Mouse (Mus musculus) midbrain, embryonic 15.5 days (tissue): ENCODE measurements around the gene Tmem210. TPM values are rescaled to one million over a fixed set of nuclear protein-coding genes. Genes with fewer than 3 reads are reported as not detected.

Experiments
- ATAC-seq: fragments of 200-750 bp; cut with Nextera tagmentation; replicated peaks from 2 replicates; pipeline ENCODE4 v1.8.0; 2017; ENCODE audit warnings: moderate TSS enrichment
- H3K27ac ChIP-seq: fragments of 300-500 bp; sonication (generic); 2 replicates; pipeline ENCODE4 v1.5.1; 2015; ENCODE audit warnings: mild to moderate bottlenecking, inconsistent platforms
- H3K27me3 ChIP-seq: fragments of 300-500 bp; sonication (generic); replicated peaks from 2 replicates; pipeline ENCODE4 v1.6.1; 2015; ENCODE audit warnings: inconsistent platforms
- H3K36me3 ChIP-seq: fragments of 300-500 bp; sonication (generic); replicated peaks from 2 replicates; pipeline ENCODE4 v1.6.1; 2015; ENCODE audit warnings: inconsistent platforms
- H3K4me1 ChIP-seq: fragments of 300-500 bp; sonication (generic); 2 replicates; pipeline ENCODE4 v1.6.1; 2015; ENCODE audit warnings: inconsistent platforms
- H3K4me2 ChIP-seq: fragments of 300-500 bp; sonication (generic); 2 replicates; pipeline ENCODE4 v1.6.1; 2015; ENCODE audit warnings: inconsistent platforms, mild to moderate bottlenecking, moderate library complexity
- H3K4me3 ChIP-seq: fragments of 300-500 bp; sonication (generic); 2 replicates; pipeline ENCODE4 v1.5.1; 2015; ENCODE audit warnings: mild to moderate bottlenecking, inconsistent platforms
- H3K9ac ChIP-seq: fragments of 300-500 bp; sonication (generic); 2 replicates; pipeline ENCODE4 v1.6.1; 2015; ENCODE audit warnings: mild to moderate bottlenecking, inconsistent platforms
- H3K9me3 ChIP-seq: fragments of 300-500 bp; sonication (generic); 2 replicates; pipeline ENCODE4 v1.6.1; 2016; ENCODE audit warnings: inconsistent platforms
- WGBS: fragments of 180-500 bp; shearing (Covaris S2); methylation state at CpG from one replicate; pipeline ENCODE4 v1.1.7; 2015; ENCODE audit warnings: mixed read lengths; 5-methylcytosine and 5-hydroxymethylcytosine counted together
- polyA plus RNA-seq: library from polyadenylated mRNA; unstranded; fragments of >200 nt; fragmentation: Nextera tagmentation; extraction: Ambion mirVana; gene quantifications from 2 replicates; pipeline ENCODE4 v1.2.1, GENCODE M21; 2015

Tmem210 gene
- polyA plus RNA-seq, 1 experiment from 2014 or later: not detected

DNA sequence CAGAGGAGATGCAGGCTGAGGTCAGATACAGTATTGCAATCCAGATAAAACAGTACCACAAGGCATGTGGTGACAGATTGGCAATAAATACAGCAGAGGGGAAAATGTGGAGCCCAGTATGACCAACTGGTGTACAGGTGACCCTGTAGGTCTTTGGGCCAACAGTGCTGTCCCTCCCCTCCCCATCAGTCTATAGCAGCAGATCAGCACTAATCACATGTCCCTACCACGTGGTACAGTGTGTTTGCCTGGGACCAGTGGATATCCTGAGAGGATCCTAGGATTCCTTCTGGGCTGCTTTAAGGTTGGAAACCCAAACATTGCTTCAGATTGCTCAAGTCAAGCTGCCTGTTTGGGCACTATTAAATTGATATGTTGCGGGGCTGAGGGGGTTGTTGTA, 45.6 kb downstream of the Tmem210 start:
- Histone ChIP-seq H3K4me3 (peak overlapping the region; percentile 68), H3K27ac (no peak overlapping the region), H3K36me3 (peaks cover 42% of the 10 kb centered on the region), H3K4me1 (peaks cover 33% of the 10 kb centered on the region), H3K27me3 (no peaks in the 10 kb centered on the region), H3K9me3 (no peaks in the 10 kb centered on the region), H3K4me2 (peak overlapping the region; percentile 85), H3K9ac (peak overlapping the region; percentile 73; the same call in 1 of the 2 replicates)
- ATAC-seq: no peak
- 83% methylated on average over 2 of the region's 2 CpGs for WGBS

GRCm38 (mm10) chr2:25338303-25338702, 50.4 kb downstream of the Tmem210 start:
- H3K4me2 ChIP-seq: no peak overlapping the region
- 92% methylated on average over 6 of the region's 6 CpGs for WGBS

More at GRCm38 (mm10) chr2:25338303-25338702, 50.4 kb downstream of the Tmem210 start:
- ATAC-seq: no peak
- no peak overlapping the region for H3K9ac ChIP-seq
- no peaks in the 10 kb centered on the region for H3K27me3 ChIP-seq
- H3K4me1 ChIP-seq: peaks cover 20% of the 10 kb centered on the region
- H3K4me3 ChIP-seq: no peak overlapping the region
- peaks cover 76% of the 10 kb centered on the region for H3K36me3 ChIP-seq
- no peaks in the 10 kb centered on the region for H3K9me3 ChIP-seq
- no peak overlapping the region for H3K27ac ChIP-seq

Other genes starting within 250 kb of the Tmem210 start
- gene Nsmf, start 233.8 kb upstream of the Tmem210 start, polyA plus RNA-seq: 180 and 188 TPM in 2 replicates
- gene Entpd8, start 207.8 kb upstream of the Tmem210 start, polyA plus RNA-seq: not detected in 2 replicates
- gene Noxa1, start 193.0 kb upstream of the Tmem210 start, polyA plus RNA-seq: not detected in 2 replicates
- gene Nrarp, start 107.4 kb upstream of the Tmem210 start, polyA plus RNA-seq: 15.3 and 18.1 TPM in 2 replicates
- gene Tor4a, start 91.3 kb upstream of the Tmem210 start, polyA plus RNA-seq: 1.9 and 2.0 TPM in 2 replicates
- gene Nelfb, start 76.7 kb upstream of the Tmem210 start, polyA plus RNA-seq: 126 and 129 TPM in 2 replicates
- not detected in 2 replicates for gene Stpg3, start 73.5 kb upstream of the Tmem210 start, polyA plus RNA-seq
- 0.43 and 0.78 TPM in 2 replicates for gene Fam166a, start 69.4 kb upstream of the Tmem210 start, polyA plus RNA-seq
- gene Tubb4b, start 63.4 kb upstream of the Tmem210 start, polyA plus RNA-seq: 364 and 396 TPM in 2 replicates
- not detected in 2 replicates for gene Slc34a3, start 53.8 kb upstream of the Tmem210 start, polyA plus RNA-seq
- gene Rnf224, start 51.4 kb upstream of the Tmem210 start, polyA plus RNA-seq: not detected in 2 replicates
- gene Rnf208, start 45.9 kb upstream of the Tmem210 start, polyA plus RNA-seq: 148 and 150 TPM in 2 replicates
- 0.26 and 0.46 TPM in 2 replicates for gene Cysrt1, start 45.7 kb upstream of the Tmem210 start, polyA plus RNA-seq
- gene AL732309.1, start 41.3 kb upstream of the Tmem210 start, polyA plus RNA-seq: 6.2 and 8.4 TPM in 2 replicates
- gene Tmem203, start 32.7 kb upstream of the Tmem210 start, polyA plus RNA-seq: 13.8 and 15.4 TPM in 2 replicates
- 16.7 and 16.9 TPM in 2 replicates for gene Tprn, start 25.5 kb upstream of the Tmem210 start, polyA plus RNA-seq
- 186 and 197 TPM in 2 replicates for gene Ssna1, start 15.7 kb upstream of the Tmem210 start, polyA plus RNA-seq
- 153 and 157 TPM in 2 replicates for gene Anapc2, start 15.7 kb upstream of the Tmem210 start, polyA plus RNA-seq
- gene Lrrc26, start 1.8 kb downstream of the Tmem210 start, polyA plus RNA-seq: 0.14 and 0.23 TPM in 2 replicates
- 49.1 and 51.5 TPM in 2 replicates for gene Grin1, start 31.0 kb downstream of the Tmem210 start, polyA plus RNA-seq
- gene Man1b1, start 44.2 kb downstream of the Tmem210 start, polyA plus RNA-seq: 44.3 and 50.3 TPM in 2 replicates
- gene Dpp7, start 68.2 kb downstream of the Tmem210 start, polyA plus RNA-seq: 23.8 and 25.8 TPM in 2 replicates
- 5.6 and 5.9 TPM in 2 replicates for gene Uap1l1, start 77.5 kb downstream of the Tmem210 start, polyA plus RNA-seq
- gene Sapcd2, start 84.2 kb downstream of the Tmem210 start, polyA plus RNA-seq: 11.1 and 14.7 TPM in 2 replicates
- gene Entpd2, start 107.7 kb downstream of the Tmem210 start, polyA plus RNA-seq: 2.7 and 3.3 TPM in 2 replicates
- 498 and 520 TPM in 2 replicates for gene Npdc1, start 111.2 kb downstream of the Tmem210 start, polyA plus RNA-seq
- 0.17 and 0.41 TPM in 2 replicates for gene Fut7, start 135.1 kb downstream of the Tmem210 start, polyA plus RNA-seq
- gene Abca2, start 140.6 kb downstream of the Tmem210 start, polyA plus RNA-seq: 16.4 and 17.6 TPM in 2 replicates
- gene Clic3, start 168.7 kb downstream of the Tmem210 start, polyA plus RNA-seq: 3.3 and 3.9 TPM in 2 replicates
- gene Paxx, start 172.9 kb downstream of the Tmem210 start, polyA plus RNA-seq: 119 and 128 TPM in 2 replicates
- 822 and 843 TPM in 2 replicates for gene Ptgds, start 181.9 kb downstream of the Tmem210 start, polyA plus RNA-seq
- gene Lcn12, start 205.8 kb downstream of the Tmem210 start, polyA plus RNA-seq: not detected in 2 replicates
- gene Fbxw5, start 212.6 kb downstream of the Tmem210 start, polyA plus RNA-seq: 147 and 151 TPM in 2 replicates
- 6.4 and 7.4 TPM in 2 replicates for gene C8g, start 213.6 kb downstream of the Tmem210 start, polyA plus RNA-seq